In the genomic region with DNA sequence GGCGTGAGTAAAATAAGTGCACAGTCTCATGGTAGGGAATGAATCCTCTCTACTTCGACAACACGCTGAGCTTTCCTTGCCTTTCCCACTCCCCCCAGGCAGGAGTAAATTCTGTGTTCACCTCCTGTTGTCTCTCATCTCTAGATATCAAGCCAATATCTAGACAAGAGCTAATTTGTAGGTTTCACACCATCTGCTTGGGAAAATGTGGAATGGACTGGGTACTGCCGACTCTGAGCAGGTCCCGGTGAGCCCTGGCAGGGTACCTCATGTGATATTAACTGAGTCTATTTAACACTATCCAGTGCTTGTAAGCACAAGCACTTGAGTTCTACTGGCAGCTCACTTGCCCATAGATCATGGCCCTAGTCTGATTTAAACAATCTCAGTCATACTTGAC, we compare ENCODE assay signal across 17 mouse cellular contexts.
DNase-seq lines count a peak whose midpoint lies in the region; ATAC-seq lines count a peak whose summit lies in the region.
"Had no signal": no experiment of that assay in that cellular context is flagged by ENCODE, and none has a peak within 500 bp of the region (broad histone marks: within the 10 kb centered on the region; RNA-seq: fewer than 3 reads in every experiment).

No protein-coding gene starts in this region.

- no peak for DNase-seq in cerebellum, adult 11 months
- peak; percentile 17 to 33 for DNase-seq in cerebellum, postnatal 10 days
- DNase-seq in cerebellum, adult 11-12 months, result no peak
- peak; percentile 15 to 32 for DNase-seq in cerebellum, postnatal 25 days
- DNase-seq in cerebellum, postnatal 4 days (ENCODE audit: low spot score in 2 of 2), result no peak
- peak; percentile 54 for DNase-seq in brain, adult 2 months (ENCODE audit: low read depth, low spot score)
- DNase-seq in frontal cortex, postnatal 10 days (ENCODE audit: low spot score in 2 of 2), result no peak
- DNase-seq: adrenal gland, adult 8-10 months; adrenal gland, postnatal 14 days; adrenal gland, postnatal 36 days; B cell, adult 2 months had no signal

- peak; percentile 67 for ATAC-seq in cerebellum, adult (ENCODE audit: insufficient number of reproducible peaks, low FRiP score, low TSS enrichment)
- ATAC-seq: activated CD4-positive, CD25-positive, alpha-beta regulatory T cell, adult 4 months; CD4-positive, CD25-positive, alpha-beta regulatory T cell, adult 4 months; forebrain, embryonic 14.5 days; forebrain, embryonic 16.5 days; Patski had no signal

Comparison
In these comparisons a context has a peak if more than half of its experiments do, and no peak if none do; other contexts are left out.
1. DNase-seq: peak in cerebellum, postnatal 10 days (2 of 2), cerebellum, postnatal 25 days (2 of 2) and brain, adult 2 months (single experiment); none in cerebellum, adult 11 months (single experiment), cerebellum, adult 11-12 months (single experiment), cerebellum, postnatal 4 days (0 of 2) and frontal cortex, postnatal 10 days (0 of 2).